Mouse (Mus musculus) cerebellum, adult 9-11 months (tissue): ENCODE measurements around the gene Tcf25.

Experiments used
- DNase-seq: peaks from one replicate; pipeline ENCODE4 v3.0.0; 2022

Gene Tcf25

GRCm38 (mm10) chr8:123373403-123374238 is at the start of gene Tcf25:
Gene Tcf25 (plus strand): TSS chr8:123373753.
- peak; percentile 98 for DNase-seq

GRCm38 (mm10) chr8:123328552-123328951 is 45.0 kb upstream of the Tcf25 start:
- DNase-seq = no peak

GRCm38 (mm10) chr8:123329350-123329749 is 44.2 kb upstream of the Tcf25 start:
- no peak for DNase-seq

- no peak for DNase-seq
Observed at GRCm38 (mm10) chr8:123329961-123330360, 43.6 kb upstream of the Tcf25 start.

- no peak for DNase-seq
Observed at GRCm38 (mm10) chr8:123330701-123331100, 42.9 kb upstream of the Tcf25 start.

- no peak for DNase-seq
Observed at GRCm38 (mm10) chr8:123331301-123331700, 42.3 kb upstream of the Tcf25 start.

GRCm38 (mm10) chr8:123331810-123332209 is 41.7 kb upstream of the Tcf25 start:
- DNase-seq = no peak

- DNase-seq = peak; percentile 85
Observed at GRCm38 (mm10) chr8:123332262-123333090, 41.1 kb upstream of the Tcf25 start, which contains the start of gene Spire2. Gene Spire2 (plus strand): TSS chr8:123332713.

- peak; percentile 30 for DNase-seq
Observed at GRCm38 (mm10) chr8:123333091-123333587, 40.4 kb upstream of the Tcf25 start.

GRCm38 (mm10) chr8:123333864-123334263 is 39.7 kb upstream of the Tcf25 start:
- DNase-seq = no peak

- DNase-seq = no peak
Observed at GRCm38 (mm10) chr8:123334467-123334866, 39.1 kb upstream of the Tcf25 start.

GRCm38 (mm10) chr8:123337475-123337874 is 36.1 kb upstream of the Tcf25 start:
- no peak for DNase-seq

GRCm38 (mm10) chr8:123340071-123340470 is 33.5 kb upstream of the Tcf25 start:
- no peak for DNase-seq

- DNase-seq = no peak
Observed at GRCm38 (mm10) chr8:123341040-123342015, 32.2 kb upstream of the Tcf25 start.

- no peak for DNase-seq
Observed at GRCm38 (mm10) chr8:123342253-123342652, 31.3 kb upstream of the Tcf25 start.

- no peak for DNase-seq
Observed at GRCm38 (mm10) chr8:123342911-123343310, 30.6 kb upstream of the Tcf25 start.

GRCm38 (mm10) chr8:123343422-123343821 is 30.1 kb upstream of the Tcf25 start:
- DNase-seq = no peak

GRCm38 (mm10) chr8:123345135-123345534 is 28.4 kb upstream of the Tcf25 start:
- no peak for DNase-seq

- no peak for DNase-seq
Observed at GRCm38 (mm10) chr8:123345856-123346255, 27.7 kb upstream of the Tcf25 start.

- no peak for DNase-seq
Observed at GRCm38 (mm10) chr8:123347293-123347692, 26.3 kb upstream of the Tcf25 start.

- no peak for DNase-seq
Observed at GRCm38 (mm10) chr8:123348237-123348843, 25.2 kb upstream of the Tcf25 start.

- DNase-seq = no peak
Observed at GRCm38 (mm10) chr8:123349073-123349472, 24.5 kb upstream of the Tcf25 start.
